Mouse (Mus musculus): Measurements from ENCODE around the gene Mrps2. TPM values are rescaled to one million over a fixed set of nuclear protein-coding genes. Genes with fewer than 3 reads are reported as not detected.
"Not testable (repeated sequence)": the region's sequence is repeated elsewhere in the genome, so short reads cannot be mapped to it uniquely, and the experiment has no call there.

The Mrps2 gene
- polyA plus RNA-seq, 1 experiment from 2014 or later = 70.3 TPM

DNA sequence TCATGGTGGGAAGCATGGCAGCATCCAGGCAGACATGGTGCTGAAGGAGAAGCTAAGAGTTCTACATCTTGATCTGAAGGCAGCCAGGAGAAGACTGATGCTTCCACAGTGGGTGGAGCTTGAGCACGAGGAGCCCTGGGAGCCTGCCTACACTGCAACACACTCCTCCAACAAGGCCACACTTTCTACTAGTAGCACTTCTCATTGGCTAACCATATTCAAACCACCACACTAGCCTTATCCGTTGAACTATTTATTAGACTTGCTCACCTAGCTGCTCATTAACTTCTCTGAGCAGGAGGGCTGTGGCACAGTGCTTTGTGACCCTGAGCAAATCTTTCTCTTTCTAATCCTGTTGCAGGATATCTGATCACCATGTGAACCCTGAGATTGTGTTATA, 16.0 kb downstream of the Mrps2 start:
- Histone ChIP-seq H3K4me1 (peaks cover 7% of the 10 kb centered on the region; the same call in 1 of the 2 replicates), H3K36me3 (no peaks in the 10 kb centered on the region), H3K4me3 (no peak overlapping the region), H3K9me3 (replicated peaks) (no peaks in the 10 kb centered on the region), H3K27ac (no peak overlapping the region), H3K27me3 (ENCODE audit: low read depth, poor library complexity, severe bottlenecking) (no peaks in the 10 kb centered on the region)
- 74% methylated on average over 2 of the region's 2 CpGs for WGBS
- no peak for DNase-seq (ENCODE audit: low spot score)

GRCm38 (mm10) chr2:28494521-28494920, 26.7 kb downstream of the Mrps2 start:
- no peak overlapping the region for H3K27ac ChIP-seq
- H3K27me3 ChIP-seq (ENCODE audit: low read depth, poor library complexity, severe bottlenecking) = no peaks in the 10 kb centered on the region
- DNase-seq (ENCODE audit: low spot score) = no peak
- H3K9me3 ChIP-seq (replicated peaks) = no peaks in the 10 kb centered on the region; the same call in 1 of the 2 replicates
- 90% methylated on average over 2 of the region's 2 CpGs for WGBS
- no peak overlapping the region for H3K4me3 ChIP-seq
- no peaks in the 10 kb centered on the region for H3K4me1 ChIP-seq
- H3K36me3 ChIP-seq = no peaks in the 10 kb centered on the region

GRCm38 (mm10) chr2:28495207-28495756, 27.4 kb downstream of the Mrps2 start:
- no peak overlapping the region for H3K4me3 ChIP-seq

DNA sequence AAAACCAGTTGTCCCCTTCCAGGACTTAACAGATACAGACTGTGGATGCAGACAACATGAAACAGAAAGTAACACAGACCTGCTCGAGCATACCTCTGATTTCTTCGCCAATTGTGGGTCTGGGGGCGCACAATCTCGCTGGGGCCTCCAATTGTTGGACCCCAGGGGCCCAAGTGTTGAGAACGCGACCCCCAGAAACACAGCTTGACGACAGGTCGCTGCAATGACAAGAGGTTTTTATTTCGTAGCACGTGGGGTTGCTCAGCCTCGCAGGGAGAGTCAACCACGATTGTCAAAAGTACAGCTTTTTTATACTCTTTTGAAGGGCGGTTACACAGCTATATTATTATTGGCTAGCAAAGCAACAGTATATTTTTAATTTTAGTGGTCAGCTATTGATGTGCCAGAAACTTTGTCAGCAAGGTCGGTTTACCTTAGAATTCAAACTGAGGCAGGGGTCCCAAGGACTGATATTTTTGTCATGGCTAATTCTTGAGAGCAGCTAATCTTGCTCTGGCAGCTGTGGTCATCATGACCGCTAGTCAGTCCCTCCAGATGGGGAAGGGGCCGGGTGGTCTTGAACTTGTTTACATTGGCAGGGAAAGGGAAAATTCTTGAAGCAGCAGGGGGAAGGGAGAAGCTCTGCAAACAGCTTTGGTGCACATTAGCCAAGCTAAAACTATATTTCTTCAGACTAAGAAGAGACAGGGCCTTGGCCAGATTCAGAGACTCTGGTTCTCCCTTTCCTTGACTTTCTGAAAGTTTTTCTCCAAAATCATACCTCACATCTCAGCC, 28.1 kb downstream of the Mrps2 start:
- Histone ChIP-seq H3K4me3 (no peak overlapping the region), H3K9me3 (replicated peaks) (no peaks in the 10 kb centered on the region; the same call in 1 of the 2 replicates), H3K36me3 (no peaks in the 10 kb centered on the region), H3K4me1 (no peaks in the 10 kb centered on the region), H3K27me3 (ENCODE audit: low read depth, poor library complexity, severe bottlenecking) (no peaks in the 10 kb centered on the region), H3K27ac (no peak overlapping the region)
- 89% methylated on average over 16 of the region's 16 CpGs for WGBS
- no peak for DNase-seq (ENCODE audit: low spot score)

More at GRCm38 (mm10) chr2:28495207-28495756, 27.4 kb downstream of the Mrps2 start:
- no peaks in the 10 kb centered on the region for H3K4me1 ChIP-seq
- no peak overlapping the region for H3K27ac ChIP-seq
- DNase-seq (ENCODE audit: low spot score) = no peak
- H3K9me3 ChIP-seq (replicated peaks) = no peaks in the 10 kb centered on the region; the same call in 1 of the 2 replicates
- 90% methylated on average over 14 of the region's 14 CpGs for WGBS
- H3K27me3 ChIP-seq (ENCODE audit: low read depth, poor library complexity, severe bottlenecking) = no peaks in the 10 kb centered on the region
- no peaks in the 10 kb centered on the region for H3K36me3 ChIP-seq

GRCm38 (mm10) chr2:28496671-28497070, 28.8 kb downstream of the Mrps2 start, which contains the start of gene Gbgt1:
Gene Gbgt1 (plus strand): TSS chr2:28496891.
- Histone ChIP-seq H3K4me1 (no peaks in the 10 kb centered on the region), H3K27me3 (ENCODE audit: low read depth, poor library complexity, severe bottlenecking) (no peaks in the 10 kb centered on the region), H3K9me3 (replicated peaks) (no peaks in the 10 kb centered on the region; the same call in 1 of the 2 replicates), H3K36me3 (no peaks in the 10 kb centered on the region), H3K27ac (no peak within 1 kb of the TSS), H3K4me3 (no peak within 1 kb of the TSS)
- 90% methylated on average over 5 of the region's 5 CpGs for WGBS
- DNase-seq (ENCODE audit: low spot score) = no peak

DNA sequence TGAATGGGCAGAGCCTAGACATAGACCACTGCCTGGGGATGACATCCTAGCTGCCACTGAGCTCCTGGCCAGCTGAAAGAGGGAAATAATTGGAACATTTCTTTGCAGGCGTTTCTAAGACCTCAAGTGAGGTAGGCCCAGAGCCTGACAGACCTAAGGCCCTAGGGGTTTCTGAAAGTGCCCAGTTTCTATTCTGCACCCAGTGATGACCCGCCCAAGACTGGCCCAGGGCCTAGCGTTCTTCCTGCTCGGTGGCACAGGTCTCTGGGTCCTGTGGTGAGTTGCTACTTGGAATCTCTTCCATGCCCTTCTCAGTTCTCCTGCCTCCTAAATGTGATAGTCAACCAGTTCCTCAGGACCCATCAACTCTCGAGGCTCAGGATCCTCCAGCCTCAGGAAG, 29.7 kb downstream of the Mrps2 start:
- 74% methylated on average over 5 of the region's 5 CpGs for WGBS
- H3K27me3 ChIP-seq (ENCODE audit: low read depth, poor library complexity, severe bottlenecking) = no peaks in the 10 kb centered on the region
- no peaks in the 10 kb centered on the region; the same call in 1 of the 2 replicates for H3K9me3 ChIP-seq (replicated peaks)
- DNase-seq (ENCODE audit: low spot score) = no peak
- H3K36me3 ChIP-seq = no peaks in the 10 kb centered on the region
- no peaks in the 10 kb centered on the region for H3K4me1 ChIP-seq
- H3K27ac ChIP-seq = no peak overlapping the region
- no peak overlapping the region for H3K4me3 ChIP-seq

DNA sequence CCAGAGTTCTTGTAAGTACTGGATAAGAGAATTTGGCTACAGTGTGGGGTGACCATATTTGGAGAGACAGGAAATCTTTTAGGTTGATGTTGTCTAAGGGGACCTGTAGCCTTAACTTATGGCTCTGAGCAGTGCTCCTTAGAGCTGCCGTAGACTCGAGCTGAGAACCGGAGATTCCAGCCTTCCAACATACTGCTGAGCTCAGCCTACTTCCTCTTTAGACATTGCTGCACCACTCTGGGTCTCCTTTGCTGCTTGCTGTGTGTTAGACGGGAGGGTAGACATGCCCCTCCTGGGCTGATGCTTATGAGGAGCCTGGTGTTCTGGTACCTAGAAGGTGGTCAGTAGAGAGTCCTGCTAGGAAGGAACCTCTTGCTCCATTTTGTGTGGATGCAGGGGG, 30.6 kb downstream of the Mrps2 start:
- Histone ChIP-seq H3K36me3 (no peaks in the 10 kb centered on the region), H3K27me3 (ENCODE audit: low read depth, poor library complexity, severe bottlenecking) (no peaks in the 10 kb centered on the region), H3K9me3 (replicated peaks) (no peaks in the 10 kb centered on the region; the same call in 1 of the 2 replicates), H3K4me3 (no peak overlapping the region), H3K27ac (no peak overlapping the region), H3K4me1 (no peaks in the 10 kb centered on the region)
- DNase-seq (ENCODE audit: low spot score) = no peak
- WGBS = 90% methylated on average over 4 of the region's 4 CpGs

GRCm38 (mm10) chr2:28502987-28503386, 35.1 kb downstream of the Mrps2 start:
- DNase-seq (ENCODE audit: low spot score) = no peak
- H3K27me3 ChIP-seq (ENCODE audit: low read depth, poor library complexity, severe bottlenecking) = no peaks in the 10 kb centered on the region
- H3K4me3 ChIP-seq = no peak overlapping the region
- H3K9me3 ChIP-seq (replicated peaks) = no peaks in the 10 kb centered on the region
- no peaks in the 10 kb centered on the region for H3K36me3 ChIP-seq
- no peaks in the 10 kb centered on the region for H3K4me1 ChIP-seq
- no peak overlapping the region for H3K27ac ChIP-seq
- 84% methylated on average over 10 of the region's 10 CpGs for WGBS

DNA sequence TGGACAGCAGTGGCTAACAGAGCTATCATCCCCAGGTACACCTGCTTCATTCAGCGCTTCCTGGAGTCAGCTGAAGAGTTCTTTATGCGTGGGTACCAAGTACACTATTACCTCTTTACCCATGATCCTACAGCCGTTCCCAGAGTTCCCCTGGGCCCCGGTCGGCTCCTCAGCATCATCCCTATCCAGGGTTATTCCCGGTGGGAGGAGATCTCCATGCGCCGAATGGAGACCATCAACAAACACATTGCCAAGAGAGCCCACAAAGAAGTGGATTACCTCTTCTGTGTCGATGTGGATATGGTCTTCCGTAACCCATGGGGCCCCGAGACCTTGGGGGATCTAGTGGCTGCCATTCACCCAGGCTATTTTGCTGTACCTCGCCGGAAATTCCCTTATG, 36.8 kb downstream of the Mrps2 start:
- Histone ChIP-seq H3K27ac (no peak overlapping the region), H3K4me3 (no peak overlapping the region), H3K27me3 (ENCODE audit: low read depth, poor library complexity, severe bottlenecking) (no peaks in the 10 kb centered on the region), H3K4me1 (no peaks in the 10 kb centered on the region), H3K36me3 (no peaks in the 10 kb centered on the region), H3K9me3 (replicated peaks) (no peaks in the 10 kb centered on the region)
- no peak for DNase-seq (ENCODE audit: low spot score)
- 89% methylated on average over 13 of the region's 13 CpGs for WGBS

DNA sequence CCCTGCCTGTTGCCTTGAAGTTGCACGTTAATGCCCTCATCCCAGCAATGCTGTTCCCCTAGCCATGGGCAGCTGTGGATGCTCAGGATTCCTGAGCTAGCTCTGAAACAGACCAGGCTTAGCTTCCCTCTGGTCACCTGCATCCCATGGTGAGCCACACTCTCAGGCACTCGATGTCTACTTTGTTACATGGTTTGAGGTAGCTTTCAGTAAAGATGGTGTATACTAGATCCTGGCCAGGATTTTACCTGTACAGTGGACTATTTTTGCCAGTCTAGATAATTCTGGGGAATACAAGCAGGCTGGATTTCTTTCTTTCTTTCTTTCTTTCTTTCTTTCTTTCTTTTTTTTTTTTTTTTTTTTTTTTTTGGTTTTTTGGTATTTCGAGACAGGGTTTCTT, 37.9 kb downstream of the Mrps2 start, which contains the start of gene Gm10134:
Gene Gm10134 (plus strand): TSS at position 301 of the 400 bp plus-strand sequence.
- 74% methylated on average over 3 of the region's 3 CpGs for WGBS

DNA sequence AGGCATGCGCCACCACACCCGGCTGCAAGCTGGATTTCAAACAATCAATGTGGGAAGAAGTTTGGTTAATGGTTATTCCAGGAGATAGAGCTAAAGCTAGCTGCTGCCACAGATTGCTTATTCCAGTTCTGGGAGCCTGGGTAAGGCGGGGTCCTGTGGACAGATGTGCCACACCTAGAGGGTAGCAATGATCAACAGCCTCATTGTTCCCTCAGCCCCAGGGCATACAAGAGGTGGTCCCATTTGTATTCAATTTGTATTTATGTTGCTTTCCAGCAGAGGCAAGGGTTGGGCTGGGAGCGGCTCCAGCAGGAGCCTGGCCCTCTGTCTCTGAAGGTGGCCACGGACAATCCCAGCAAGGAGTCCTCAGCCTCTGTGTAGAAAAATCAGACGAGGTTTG, 38.4 kb downstream of the Mrps2 start:
- DNase-seq (ENCODE audit: low spot score) = no peak
- 87% methylated on average over 6 of the region's 6 CpGs for WGBS
- Histone ChIP-seq H3K9me3 (replicated peaks) (no peaks in the 10 kb centered on the region), H3K4me1 (no peaks in the 10 kb centered on the region), H3K27me3 (ENCODE audit: low read depth, poor library complexity, severe bottlenecking) (peaks cover 8% of the 10 kb centered on the region; the same call in 1 of the 2 replicates), H3K4me3 (no peak overlapping the region), H3K27ac (no peak overlapping the region), H3K36me3 (no peaks in the 10 kb centered on the region)

More for the DNA sequence above, 37.9 kb downstream of the Mrps2 start, which contains the start of gene Gm10134:
- no peaks in the 10 kb centered on the region for H3K9me3 ChIP-seq (replicated peaks)
- no peak within 1 kb of the TSS for H3K4me3 ChIP-seq
- H3K36me3 ChIP-seq = no peaks in the 10 kb centered on the region
- H3K4me1 ChIP-seq = no peaks in the 10 kb centered on the region
- peaks cover 3% of the 10 kb centered on the region; the same call in 1 of the 2 replicates for H3K27me3 ChIP-seq (ENCODE audit: low read depth, poor library complexity, severe bottlenecking)
- DNase-seq (ENCODE audit: low spot score) = no peak
- H3K27ac ChIP-seq = no peak within 1 kb of the TSS

- H3K9me3 ChIP-seq (replicated peaks) = not testable (repeated sequence)
- H3K27me3 ChIP-seq (ENCODE audit: low read depth, poor library complexity, severe bottlenecking) = peaks cover 19% of the 10 kb centered on the region
Observed at GRCm38 (mm10) chr2:28511600-28511999, 43.7 kb downstream of the Mrps2 start.

GRCm38 (mm10) chr2:28512798-28513401, 45.0 kb downstream of the Mrps2 start, which contains the start of gene Ralgds:
Gene Ralgds (plus strand): TSS chr2:28513125.
- Histone ChIP-seq H3K36me3 (peaks cover 23% of the 10 kb centered on the region), H3K9me3 (replicated peaks) (no peaks in the 10 kb centered on the region), H3K27ac (peak within 1 kb of the TSS; percentile 91), H3K4me3 (peak within 1 kb of the TSS; percentile 81), H3K4me1 (peaks cover 45% of the 10 kb centered on the region), H3K27me3 (ENCODE audit: low read depth, poor library complexity, severe bottlenecking) (peaks cover 19% of the 10 kb centered on the region)
- DNase-seq (ENCODE audit: low spot score) = peak; percentile 85
- WGBS = under 1% methylated on average over 65 of the region's 71 CpGs

More at GRCm38 (mm10) chr2:28511600-28511999, 43.7 kb downstream of the Mrps2 start:
- Histone ChIP-seq H3K4me1 (peaks cover 37% of the 10 kb centered on the region), H3K36me3 (peaks cover 12% of the 10 kb centered on the region)
- H3K27ac ChIP-seq; DNase-seq (ENCODE audit: low spot score); H3K4me3 ChIP-seq: not testable (repeated sequence)
- WGBS = 50% methylated on average over 5 of the region's 5 CpGs
